ENCODE assay signal across 13 mouse cellular contexts in the genomic region with DNA sequence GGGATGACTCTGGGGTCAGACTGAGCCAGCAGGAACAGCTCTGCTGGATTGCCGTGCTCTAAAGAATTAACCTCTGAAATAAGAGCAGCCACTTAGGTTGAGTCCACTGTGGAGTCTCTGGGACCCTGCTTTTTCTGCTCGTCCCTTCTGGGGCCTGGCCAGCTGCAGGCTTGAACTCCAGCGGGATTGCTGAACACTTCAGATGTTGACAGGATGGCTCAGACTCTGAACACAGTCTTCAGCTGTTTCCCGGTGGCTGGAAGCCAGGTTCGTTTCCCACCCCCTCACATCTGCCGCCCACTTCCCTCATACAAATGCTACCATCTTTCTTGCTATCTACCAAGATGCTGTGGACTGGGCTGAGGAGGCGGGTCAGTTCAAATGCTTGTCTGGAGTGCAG.
DNase-seq lines count a peak whose midpoint lies in the region; ATAC-seq and TF ChIP-seq lines count a peak whose summit lies in the region.
"Had no signal": no experiment of that assay in that cellular context is flagged by ENCODE, and none has a peak within 500 bp of the region (broad histone marks: within the 10 kb centered on the region; RNA-seq: fewer than 3 reads in every experiment).

No protein-coding gene starts in this region.

- H3K9ac ChIP-seq in kidney, postnatal 0 days (ENCODE audit: low read depth, low read length), result no peak overlapping the region
- no peak overlapping the region for H3K9ac ChIP-seq in kidney, embryonic 14.5 days (ENCODE audit: low read depth, low read length)
- no peak overlapping the region for H3K9ac ChIP-seq in forebrain, embryonic 13.5 days
- H3K9ac ChIP-seq: limb, embryonic 15.5 days had no signal

- TF ChIP-seq POLR2A in lung, adult 2 months (IDR thresholded peaks at IDR 0.05; ENCODE audit: borderline replicate concordance, extremely low read depth, low read depth, low read length), result no peak

- no peak for TF ChIP-seq CTCF in kidney, postnatal 0 days (IDR thresholded peaks at IDR 0.05; ENCODE audit: low read depth)
- no peak for TF ChIP-seq CTCF in lung, adult 2 months (IDR thresholded peaks at IDR 0.05; ENCODE audit: insufficient read depth, low read length)

- no peaks in the 10 kb centered on the region for H3K36me3 ChIP-seq in kidney, postnatal 0 days (ENCODE audit: insufficient read depth, low read length)
- H3K36me3 ChIP-seq in kidney, embryonic 14.5 days (ENCODE audit: control insufficient read depth, insufficient read depth, low read length), result no peaks in the 10 kb centered on the region
- no peaks in the 10 kb centered on the region for H3K36me3 ChIP-seq in forebrain, embryonic 13.5 days (ENCODE audit: poor library complexity, severe bottlenecking)
- H3K36me3 ChIP-seq: limb, embryonic 15.5 days had no signal

- H3K4me2 ChIP-seq in kidney, postnatal 0 days (ENCODE audit: low read length), result no peak overlapping the region
- H3K4me2 ChIP-seq in kidney, embryonic 14.5 days (replicated peaks; ENCODE audit: low read depth, low read length), result no peak overlapping the region
- H3K4me2 ChIP-seq in forebrain, embryonic 13.5 days, result no peak overlapping the region
- H3K4me2 ChIP-seq: limb, embryonic 15.5 days had no signal

- no peak overlapping the region for H3K27ac ChIP-seq in kidney, postnatal 0 days
- H3K27ac ChIP-seq in kidney, embryonic 14.5 days (ENCODE audit: low read depth, low read length), result no peak overlapping the region
- no peak overlapping the region for H3K27ac ChIP-seq in forebrain, embryonic 13.5 days
- H3K27ac ChIP-seq: layer of hippocampus, adult 2 months; limb, embryonic 15.5 days had no signal

- 22% methylated on average over 7 of the region's 7 CpGs for WGBS in kidney, postnatal 0 days
- WGBS in kidney, embryonic 14.5 days, result 24% methylated on average over 7 of the region's 7 CpGs
- WGBS in lung, adult 2 months, result 18% methylated on average over 7 of the region's 7 CpGs
- WGBS in forebrain, embryonic 13.5 days, result 38% methylated on average over 7 of the region's 7 CpGs

- H3K4me1 ChIP-seq in kidney, postnatal 0 days (replicated peaks; ENCODE audit: insufficient read depth, low read length), result peaks cover 9% of the 10 kb centered on the region; the same call in 1 of the 2 replicates
- H3K4me1 ChIP-seq in kidney, embryonic 14.5 days (ENCODE audit: control insufficient read depth, insufficient read depth, low read length), result peaks cover 13% of the 10 kb centered on the region
- peaks cover 2% of the 10 kb centered on the region; the same call in 1 of the 2 replicates for H3K4me1 ChIP-seq in lung, adult 2 months (ENCODE audit: control insufficient read depth, insufficient read depth, low read length)
- H3K4me1 ChIP-seq in forebrain, embryonic 13.5 days, result peaks cover 25% of the 10 kb centered on the region
- H3K4me1 ChIP-seq: megakaryocyte, embryonic 14.5 days had no signal

- H3K27me3 ChIP-seq in kidney, postnatal 0 days (ENCODE audit: insufficient read depth, low read length), result no peaks in the 10 kb centered on the region
- H3K27me3 ChIP-seq in kidney, embryonic 14.5 days (ENCODE audit: control insufficient read depth, insufficient read depth, low read length), result no peaks in the 10 kb centered on the region
- H3K27me3 ChIP-seq in forebrain, embryonic 13.5 days, result peaks cover 74% of the 10 kb centered on the region
- H3K27me3 ChIP-seq: megakaryocyte, embryonic 14.5 days had no signal

- H3K9me3 ChIP-seq in kidney, postnatal 0 days (replicated peaks; ENCODE audit: low read length), result no peaks in the 10 kb centered on the region
- no peaks in the 10 kb centered on the region for H3K9me3 ChIP-seq in kidney, embryonic 14.5 days (ENCODE audit: control insufficient read depth, low read length)
- no peaks in the 10 kb centered on the region for H3K9me3 ChIP-seq in forebrain, embryonic 13.5 days (replicated peaks)
- H3K9me3 ChIP-seq: limb, embryonic 15.5 days had no signal

- ATAC-seq in kidney, postnatal 0 days (replicated peaks; ENCODE audit: low FRiP score, low read depth), result peak; percentile 33; the same call in 1 of the 2 replicates
- no peak for ATAC-seq in kidney, embryonic 14.5 days (ENCODE audit: low FRiP score, low TSS enrichment)
- no peak for ATAC-seq in forebrain, embryonic 13.5 days
- ATAC-seq: activated CD4-positive, CD25-positive, alpha-beta regulatory T cell, adult 4 months had no signal

- peak; percentile 7 for DNase-seq in adrenal gland, postnatal 25 days
- DNase-seq in adrenal gland, adult (ENCODE audit: inconsistent age in 2 of 2, low spot score in 1 of 2), result no peak
- peak; percentile 71 for DNase-seq in kidney, postnatal 0 days (ENCODE audit: low spot score)
- peak; percentile 55 for DNase-seq in lung, postnatal 10 days
- DNase-seq in lung, adult 2 months, result no peak
- peak; percentile 75 to 82 for DNase-seq in kidney, postnatal 4 days
- DNase-seq: cerebellum, adult 2 months had no signal

- no peak overlapping the region for H3K4me3 ChIP-seq in kidney, postnatal 0 days (replicated peaks; ENCODE audit: low read depth, low read length)
- no peak overlapping the region for H3K4me3 ChIP-seq in kidney, embryonic 14.5 days (ENCODE audit: low read length)
- H3K4me3 ChIP-seq in lung, adult 2 months (replicated peaks; ENCODE audit: extremely low read depth, low read depth, low read length), result no peak overlapping the region
- H3K4me3 ChIP-seq in forebrain, embryonic 13.5 days, result no peak overlapping the region
- H3K4me3 ChIP-seq: layer of hippocampus, adult 2 months; limb, embryonic 15.5 days; megakaryocyte, embryonic 14.5 days had no signal

Comparison
In these comparisons a context has a peak if more than half of its experiments do, and no peak if none do; other contexts are left out.
1. DNase-seq: peak in adrenal gland, postnatal 25 days (single experiment), kidney, postnatal 0 days (single experiment), lung, postnatal 10 days (single experiment) and kidney, postnatal 4 days (2 of 2); none in adrenal gland, adult (0 of 2) and lung, adult 2 months (single experiment).